Mouse (Mus musculus) urinary bladder, adult 2 months (tissue): Measurements from ENCODE around the gene Ctla4. TPM values are rescaled to one million over a fixed set of nuclear protein-coding genes. Genes with fewer than 3 reads are reported as not detected.

ENCODE experiments used
- DNase-seq: peaks from one replicate; pipeline ENCODE4 v3.0.0; 2022; ENCODE audit warnings: low spot score
- polyA plus RNA-seq: library from polyadenylated mRNA; depleted of rRNA; stranded (reverse); fragments of >200 nt; gene quantifications from 2 replicates; pipeline ENCODE4 v1.2.3, GENCODE M21; 2012

Ctla4 gene
- polyA plus RNA-seq, 1 experiment, result 0.11 TPM

GRCm38 (mm10) chr1:60865167-60865566 is 21.6 kb upstream of the Ctla4 start:
- DNase-seq, result no peak

- DNase-seq, result no peak
Measured at GRCm38 (mm10) chr1:60866043-60866442, 20.8 kb upstream of the Ctla4 start.

- DNase-seq, result no peak
Measured at GRCm38 (mm10) chr1:60868333-60869277, 18.2 kb upstream of the Ctla4 start.

DNA sequence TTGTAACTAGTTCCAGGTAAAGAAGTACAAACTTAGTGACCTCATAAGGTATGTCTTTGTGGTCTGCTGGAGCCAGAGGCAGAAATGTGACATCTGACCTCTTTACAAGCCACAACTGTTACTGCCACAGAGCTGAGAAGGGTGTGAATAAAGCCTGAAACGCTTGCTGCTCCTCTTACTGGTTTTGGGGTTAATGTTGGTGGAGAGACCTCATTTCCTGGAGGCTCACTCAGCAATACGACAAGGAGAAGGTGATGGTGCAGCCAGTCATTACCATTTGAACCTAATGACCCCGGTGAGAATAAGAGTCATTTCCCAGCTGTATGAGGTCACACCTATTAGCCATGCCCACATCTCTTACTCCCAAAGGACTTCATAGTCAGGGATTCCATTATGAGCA is 11.5 kb upstream of the Ctla4 start:
- DNase-seq, result no peak

DNA sequence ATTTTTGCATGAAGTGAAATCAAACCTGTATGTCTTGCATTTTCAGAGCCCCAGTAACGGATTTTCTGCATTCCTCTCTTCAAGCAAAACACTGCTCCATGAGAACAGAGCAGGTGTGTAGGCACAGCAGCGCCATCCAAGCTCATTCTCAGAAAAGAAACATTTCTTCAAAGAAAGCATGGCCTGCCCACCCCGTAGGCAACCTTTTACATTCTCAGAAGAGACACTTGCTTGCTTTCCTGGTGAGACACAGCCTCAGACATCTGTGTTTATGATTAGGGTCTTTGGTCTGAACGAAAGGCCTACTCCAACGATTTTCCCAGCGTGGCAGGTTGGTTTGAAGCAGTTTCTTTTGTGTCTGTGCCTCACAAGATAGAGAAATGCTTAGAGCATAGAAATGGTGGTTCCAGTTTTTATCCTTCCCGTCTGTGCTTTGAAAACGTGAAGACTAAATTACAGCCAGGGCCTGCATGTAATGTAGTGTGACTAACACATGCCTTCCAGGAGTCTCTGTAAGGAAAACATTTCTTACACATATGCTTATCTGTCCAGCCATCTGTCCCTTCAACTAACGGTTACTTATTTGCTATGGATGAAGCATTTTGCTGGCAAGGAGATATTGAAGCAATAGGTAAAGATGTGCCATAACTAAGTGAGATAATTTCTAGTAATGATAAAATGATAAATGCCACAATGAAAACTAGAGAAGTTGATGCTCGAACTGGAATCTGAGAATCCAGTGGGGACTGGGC is 6.5 kb upstream of the Ctla4 start:
- DNase-seq, result no peak

DNA sequence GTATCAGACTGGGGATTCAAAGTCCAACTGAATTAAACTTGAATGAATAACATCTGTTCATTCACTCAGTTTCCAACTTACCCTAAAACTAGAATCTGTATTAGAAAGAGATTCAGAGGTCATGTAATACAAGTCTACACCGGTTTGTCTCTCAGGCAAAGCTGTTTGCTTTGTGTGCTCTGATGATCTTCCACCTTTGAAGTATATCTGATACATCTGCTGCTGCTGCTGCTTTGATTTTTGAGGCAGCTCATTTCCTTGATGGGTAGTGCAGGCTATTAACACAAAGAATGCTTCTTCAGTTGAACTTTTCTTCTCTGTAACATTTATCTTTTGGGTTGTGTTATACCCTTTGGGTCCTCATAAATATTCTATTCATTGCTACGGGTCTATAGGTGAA is 4.0 kb upstream of the Ctla4 start:
- no peak for DNase-seq

DNA sequence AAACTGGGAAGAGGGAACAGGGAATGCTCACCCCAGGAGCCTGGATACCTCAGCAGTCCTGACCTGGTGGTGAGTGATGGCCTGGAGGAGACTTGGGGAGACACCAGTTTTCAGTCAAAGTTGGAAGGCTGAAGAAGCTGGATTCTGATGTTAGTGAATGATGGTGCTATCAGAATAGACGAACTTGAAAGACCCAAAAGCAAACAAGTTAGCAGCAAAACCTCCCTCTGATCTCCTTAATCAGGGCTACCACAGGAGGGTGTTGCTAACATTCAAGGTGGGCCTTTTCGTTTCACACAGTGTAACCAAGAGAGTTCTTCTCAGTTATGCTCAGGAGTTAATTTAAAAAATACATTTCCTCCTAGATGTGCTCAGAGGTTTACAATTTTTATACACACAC is 3.5 kb upstream of the Ctla4 start:
- DNase-seq, result no peak

DNA sequence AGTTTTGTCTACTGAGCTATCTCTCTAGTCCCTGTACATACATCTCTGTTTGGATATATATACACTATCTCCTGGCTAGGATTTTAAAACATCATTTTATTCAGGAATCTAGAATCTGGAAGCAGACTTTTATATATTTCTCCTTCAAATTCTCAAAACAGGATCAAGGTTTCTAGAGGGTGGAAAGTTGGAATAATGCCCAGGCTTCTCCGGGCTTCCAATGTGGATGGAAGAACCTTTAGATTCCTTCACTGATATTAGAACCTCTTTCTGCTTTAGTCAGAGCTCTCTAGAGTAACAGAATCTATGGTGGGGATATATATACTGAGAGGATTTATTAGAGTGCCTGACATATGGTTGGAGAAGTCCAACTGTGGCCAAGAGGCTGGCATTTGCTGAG is 2.2 kb upstream of the Ctla4 start:
- DNase-seq, result no peak

DNA sequence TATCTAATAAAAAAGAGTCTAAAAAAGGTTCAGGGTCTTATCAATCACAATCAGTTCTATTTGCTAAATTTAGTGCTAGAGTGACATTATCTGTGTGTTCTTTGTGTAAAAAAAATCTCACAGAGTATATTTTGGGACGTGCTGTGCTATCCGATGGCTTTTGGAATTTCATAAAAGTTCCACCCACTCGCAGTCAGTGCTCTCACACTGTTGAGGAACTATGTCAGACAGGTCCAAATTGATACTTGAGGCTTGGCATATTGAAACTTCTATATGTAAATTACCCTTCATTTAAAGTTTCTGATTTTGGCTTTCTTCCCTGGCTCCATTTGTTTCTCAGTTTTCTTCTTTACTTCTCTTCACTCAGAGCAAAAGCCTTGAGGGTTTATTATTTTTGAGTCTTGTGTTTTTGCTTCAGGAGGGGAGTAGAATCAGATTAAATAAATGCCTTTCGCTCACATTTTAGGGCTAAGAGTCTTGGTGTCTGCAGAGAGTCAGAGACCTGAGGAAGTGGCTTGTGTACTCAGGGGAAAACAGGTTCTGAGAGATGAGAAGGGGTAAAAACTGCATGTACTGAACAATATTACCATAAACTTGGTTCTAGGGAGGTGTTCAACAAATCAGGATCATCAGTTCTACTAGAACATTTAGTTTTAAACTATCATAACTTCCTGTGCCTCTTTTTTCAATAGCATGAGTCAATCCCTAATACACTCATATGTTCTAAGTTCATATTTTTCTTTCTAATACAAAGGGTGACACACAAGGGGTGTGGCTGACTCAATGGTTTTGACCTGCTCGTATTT is 11.5 kb downstream of the Ctla4 start:
- no peak for DNase-seq

- no peak for DNase-seq
Measured at GRCm38 (mm10) chr1:60898933-60899210, 12.1 kb downstream of the Ctla4 start.

DNA sequence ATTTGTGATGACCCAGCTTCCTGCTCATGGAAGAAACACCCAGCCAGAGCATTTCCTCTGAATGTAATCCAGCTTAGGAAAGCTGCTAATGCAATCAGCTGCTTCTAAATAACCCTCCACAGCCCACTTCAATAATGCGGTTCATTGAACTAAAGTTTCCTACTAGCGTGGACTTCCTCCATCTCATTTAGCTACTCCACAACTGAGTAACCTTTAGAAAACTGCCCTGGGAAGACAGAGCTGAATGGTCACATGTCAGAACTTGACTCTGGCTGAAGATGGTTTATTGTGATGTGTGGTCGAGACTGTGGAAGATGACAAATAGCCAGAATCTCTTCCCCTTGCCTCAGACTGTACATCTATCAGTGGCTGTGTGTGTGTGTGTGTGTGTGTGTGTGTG is 12.4 kb downstream of the Ctla4 start:
- DNase-seq, result no peak

DNA sequence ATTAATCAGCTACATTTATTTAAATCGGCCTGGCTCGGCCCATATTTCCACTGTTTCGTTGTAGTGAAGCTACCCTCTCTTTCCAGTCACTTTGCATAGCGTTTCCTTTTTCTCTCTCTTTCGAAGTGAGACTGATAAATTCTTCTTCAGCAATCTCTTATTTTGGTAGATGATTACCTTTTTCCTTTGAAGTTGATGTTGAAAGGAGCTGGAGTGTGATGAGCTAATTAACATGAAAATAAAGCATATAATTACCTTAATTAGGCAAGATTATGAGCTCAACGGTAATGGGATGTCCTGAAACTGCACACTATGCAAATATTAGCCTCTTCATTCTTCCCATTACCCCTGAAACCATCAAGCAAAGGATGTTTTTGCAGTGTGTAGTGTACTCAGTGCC is 15.7 kb downstream of the Ctla4 start:
- DNase-seq, result no peak

DNA sequence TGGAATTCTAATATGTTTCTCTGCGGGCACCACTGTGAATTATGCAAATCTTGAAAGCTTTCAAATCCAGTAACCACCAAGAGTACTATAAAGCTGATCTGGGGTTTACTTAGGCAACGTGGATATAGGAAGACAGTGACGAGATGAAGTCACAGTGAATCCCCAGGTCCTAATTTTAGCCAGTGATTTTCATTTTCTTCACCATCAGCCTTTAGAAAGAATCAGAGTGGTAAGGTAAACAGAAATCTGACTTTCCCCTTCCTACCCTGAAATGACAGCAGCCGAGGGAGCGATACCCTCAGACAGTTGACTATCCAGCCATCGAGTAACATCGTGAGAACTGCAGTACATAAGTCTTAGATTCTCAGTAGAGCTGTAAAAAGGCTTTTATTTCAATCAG is 16.3 kb downstream of the Ctla4 start:
- DNase-seq, result no peak

DNA sequence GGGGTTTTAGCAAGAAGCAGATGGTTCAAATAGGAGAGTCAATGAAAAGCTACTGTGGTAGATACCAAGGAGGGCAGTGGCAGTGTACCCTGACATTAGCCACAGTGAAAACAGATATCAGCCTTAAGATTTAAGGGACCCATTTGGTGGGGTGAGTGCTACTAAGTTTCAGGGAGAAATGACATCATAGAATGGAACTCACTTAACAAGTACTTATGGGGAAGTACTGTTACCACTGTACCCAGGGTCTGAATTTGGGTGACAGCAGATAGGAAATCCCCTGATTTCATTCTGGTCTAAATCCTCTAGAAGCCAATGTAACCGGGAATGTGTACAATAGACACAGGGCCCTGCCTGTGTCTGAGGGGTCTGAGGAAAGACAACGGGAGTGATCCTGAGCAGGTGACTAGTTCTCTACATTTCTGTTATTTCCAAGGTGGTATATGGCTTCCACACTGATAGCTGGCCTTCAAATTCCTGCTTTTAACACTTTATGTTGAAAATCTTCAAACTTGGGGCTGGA is 17.7 kb downstream of the Ctla4 start:
- no peak for DNase-seq

DNA sequence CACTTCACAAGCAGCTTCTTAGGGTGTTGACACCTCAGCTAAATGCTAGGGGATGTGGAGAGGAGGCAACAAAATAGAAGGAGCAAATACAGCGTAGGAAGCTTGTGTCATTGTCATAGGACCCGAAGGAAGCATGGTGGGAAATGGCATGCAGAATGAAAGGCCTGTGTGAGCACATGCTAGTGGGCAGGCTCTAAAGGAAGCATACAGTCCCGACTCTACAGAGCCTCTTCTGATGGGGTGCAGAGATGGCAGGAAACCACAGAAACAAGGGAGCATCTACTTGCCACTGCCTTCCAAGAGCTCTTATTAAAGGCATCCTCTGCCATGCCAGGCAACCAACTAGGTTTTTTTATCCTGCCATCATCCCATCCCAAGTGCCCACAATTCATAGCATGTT is 20.7 kb downstream of the Ctla4 start:
- DNase-seq, result no peak

GRCm38 (mm10) chr1:60908751-60909161 is 22.0 kb downstream of the Ctla4 start:
- no peak for DNase-seq

- DNase-seq, result no peak
Measured at GRCm38 (mm10) chr1:60909746-60910145, 22.9 kb downstream of the Ctla4 start.

DNA sequence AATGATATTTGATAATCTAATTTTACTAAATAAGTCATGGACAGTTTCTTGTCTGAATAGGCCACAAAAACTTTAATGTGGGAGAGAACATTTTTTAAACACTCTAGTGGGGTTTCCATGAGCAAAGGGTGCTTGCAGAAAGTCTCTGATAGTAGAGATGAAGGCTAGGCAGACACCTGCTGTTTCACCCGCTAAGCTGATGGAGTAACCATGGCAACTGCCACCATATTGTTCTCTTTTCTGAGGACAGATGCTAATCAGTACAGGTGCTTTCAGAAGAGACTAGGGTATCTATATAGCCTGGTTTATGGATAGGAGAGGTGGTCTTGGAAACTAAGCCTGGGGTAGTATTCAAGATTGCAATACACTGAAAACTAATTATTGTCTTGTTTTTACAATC is 24.0 kb downstream of the Ctla4 start:
- no peak for DNase-seq

GRCm38 (mm10) chr1:60911631-60912030 is 24.8 kb downstream of the Ctla4 start:
- no peak for DNase-seq

GRCm38 (mm10) chr1:60913305-60913704 is 26.5 kb downstream of the Ctla4 start:
- DNase-seq, result no peak

GRCm38 (mm10) chr1:60916281-60916781 is 29.5 kb downstream of the Ctla4 start:
- no peak for DNase-seq
